Mouse (Mus musculus): ENCODE results near the gene Wwp2. TPM values are rescaled to one million over a fixed set of nuclear protein-coding genes. Genes with fewer than 3 reads are reported as not detected.
"Not testable (repeated sequence)": the region's sequence is repeated elsewhere in the genome, so short reads cannot be mapped to it uniquely, and the experiment has no call there.

The Wwp2 gene
- polyA plus RNA-seq, 1 experiment from 2014 or later = 44.8 TPM

GRCm38 (mm10) chr8:107466642-107467041, 30.5 kb downstream of the Wwp2 start:
- 0 out of 2 replicates have a peak, but pooled peaks cover 3% of the 10 kb centered on the region for H3K9me3 ChIP-seq (ENCODE audit: low read length)
- H3K4me2 ChIP-seq (replicated peaks; ENCODE audit: low read depth, low read length) = no peak overlapping the region
- ATAC-seq (ENCODE audit: low FRiP score, low TSS enrichment) = no peak
- no peak overlapping the region for H3K4me3 ChIP-seq (ENCODE audit: low read length)
- H3K4me1 ChIP-seq (ENCODE audit: insufficient read depth, low read length) = no peaks in the 10 kb centered on the region
- H3K27ac ChIP-seq (ENCODE audit: low read length) = no peak overlapping the region
- no peaks in the 10 kb centered on the region for H3K27me3 ChIP-seq (ENCODE audit: insufficient read depth, low read length)
- 93% methylated on average over 5 of the region's 5 CpGs for WGBS
- H3K36me3 ChIP-seq (ENCODE audit: insufficient read depth, low read length) = peaks cover 8% of the 10 kb centered on the region
- H3K9ac ChIP-seq (replicated peaks; ENCODE audit: low read length) = no peak overlapping the region

DNA sequence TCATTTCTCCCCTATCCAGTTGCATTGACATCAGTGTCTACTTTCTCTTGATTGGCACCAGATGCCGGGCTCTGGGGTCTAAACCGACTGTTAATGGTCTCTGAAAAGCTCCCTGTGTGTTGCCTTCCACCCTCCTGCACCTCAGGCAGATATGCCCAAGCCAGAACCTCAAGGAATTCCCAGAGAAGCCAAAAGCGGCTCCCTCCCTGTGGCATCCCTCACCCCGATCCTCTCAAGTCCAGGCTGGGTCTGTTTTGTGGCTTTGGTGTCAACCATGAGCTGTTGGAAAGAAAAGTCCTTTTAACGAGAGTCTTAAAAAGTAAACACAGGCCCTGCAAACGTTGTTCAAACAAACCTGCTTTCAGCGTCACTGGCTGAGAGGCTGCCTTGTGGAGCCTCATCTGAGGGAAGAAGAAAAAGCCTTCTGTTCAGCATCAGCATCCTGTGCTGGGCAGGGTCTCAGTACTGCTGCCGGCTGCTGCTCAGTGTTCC, 32.7 kb downstream of the Wwp2 start:
- ATAC-seq (ENCODE audit: low FRiP score, low TSS enrichment) = no peak
- WGBS = 49% methylated on average over 8 of the region's 8 CpGs
- no peak overlapping the region for H3K9ac ChIP-seq (replicated peaks; ENCODE audit: low read length)
- no peaks in the 10 kb centered on the region for H3K4me1 ChIP-seq (ENCODE audit: insufficient read depth, low read length)
- 0 out of 2 replicates have a peak, but pooled peaks cover 3% of the 10 kb centered on the region for H3K9me3 ChIP-seq (ENCODE audit: low read length)
- H3K4me3 ChIP-seq (ENCODE audit: low read length) = no peak overlapping the region
- no peaks in the 10 kb centered on the region for H3K27me3 ChIP-seq (ENCODE audit: insufficient read depth, low read length)
- no peak overlapping the region for H3K4me2 ChIP-seq (replicated peaks; ENCODE audit: low read depth, low read length)
- H3K27ac ChIP-seq (ENCODE audit: low read length) = no peak overlapping the region
- peaks cover 8% of the 10 kb centered on the region for H3K36me3 ChIP-seq (ENCODE audit: insufficient read depth, low read length)

GRCm38 (mm10) chr8:107470302-107470701, 34.1 kb downstream of the Wwp2 start:
- H3K9me3 ChIP-seq (ENCODE audit: low read length) = 0 out of 2 replicates have a peak, but pooled peaks cover 3% of the 10 kb centered on the region
- WGBS = 68% methylated on average over 5 of the region's 5 CpGs
- H3K27ac ChIP-seq (ENCODE audit: low read length) = no peak overlapping the region
- no peak for ATAC-seq (ENCODE audit: low FRiP score, low TSS enrichment)
- H3K4me1 ChIP-seq (ENCODE audit: insufficient read depth, low read length) = no peaks in the 10 kb centered on the region
- H3K9ac ChIP-seq (replicated peaks; ENCODE audit: low read length) = no peak overlapping the region
- no peaks in the 10 kb centered on the region for H3K27me3 ChIP-seq (ENCODE audit: insufficient read depth, low read length)
- no peak overlapping the region for H3K4me2 ChIP-seq (replicated peaks; ENCODE audit: low read depth, low read length)
- H3K36me3 ChIP-seq (ENCODE audit: insufficient read depth, low read length) = peaks cover 7% of the 10 kb centered on the region
- no peak overlapping the region for H3K4me3 ChIP-seq (ENCODE audit: low read length)

DNA sequence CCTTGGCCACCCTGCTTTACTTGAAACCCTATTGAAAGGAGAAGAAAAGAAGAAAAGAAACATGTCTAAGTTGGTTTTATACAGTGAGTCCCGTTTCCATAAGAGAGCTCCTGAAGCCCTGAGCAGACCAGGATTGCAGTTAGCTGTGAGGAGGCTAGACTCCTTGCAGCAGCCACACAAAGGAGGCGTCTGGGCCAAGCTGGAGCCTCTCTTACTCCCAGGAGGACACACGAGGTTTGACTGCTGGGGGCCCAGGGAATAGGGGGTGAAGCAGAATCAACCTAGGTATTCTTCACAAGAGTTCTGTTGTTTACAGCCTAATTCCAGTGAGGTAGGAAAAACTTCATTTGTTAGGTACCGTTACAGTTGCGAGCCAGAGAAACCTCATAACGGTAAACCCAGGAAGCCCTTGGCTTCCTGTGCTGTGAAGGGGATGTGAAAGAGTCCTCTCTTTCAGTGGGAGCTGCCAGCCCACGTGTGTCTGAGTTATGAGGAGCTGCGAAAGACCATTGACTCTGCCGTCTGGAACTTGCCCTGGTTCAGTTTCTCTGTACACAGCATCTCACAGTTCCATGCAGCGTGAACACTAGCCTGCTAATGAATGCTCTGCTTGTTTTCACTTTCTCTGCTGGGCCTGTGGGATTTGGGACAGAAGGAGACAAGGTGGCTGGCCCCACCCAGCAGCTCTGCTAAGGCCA, 36.4 kb downstream of the Wwp2 start:
- Histone ChIP-seq H3K4me3 (ENCODE audit: low read length) (no peak overlapping the region), H3K4me2 (replicated peaks; ENCODE audit: low read depth, low read length) (no peak overlapping the region), H3K4me1 (ENCODE audit: insufficient read depth, low read length) (no peaks in the 10 kb centered on the region), H3K9ac (replicated peaks; ENCODE audit: low read length) (no peak overlapping the region), H3K27ac (ENCODE audit: low read length) (no peak overlapping the region), H3K9me3 (ENCODE audit: low read length) (no peaks in the 10 kb centered on the region), H3K36me3 (ENCODE audit: insufficient read depth, low read length) (no peaks in the 10 kb centered on the region), H3K27me3 (ENCODE audit: insufficient read depth, low read length) (no peaks in the 10 kb centered on the region)
- 50% methylated on average over 10 of the region's 10 CpGs for whole genome bisulfite sequencing
- no peak for ATAC-seq (ENCODE audit: low FRiP score, low TSS enrichment)

DNA sequence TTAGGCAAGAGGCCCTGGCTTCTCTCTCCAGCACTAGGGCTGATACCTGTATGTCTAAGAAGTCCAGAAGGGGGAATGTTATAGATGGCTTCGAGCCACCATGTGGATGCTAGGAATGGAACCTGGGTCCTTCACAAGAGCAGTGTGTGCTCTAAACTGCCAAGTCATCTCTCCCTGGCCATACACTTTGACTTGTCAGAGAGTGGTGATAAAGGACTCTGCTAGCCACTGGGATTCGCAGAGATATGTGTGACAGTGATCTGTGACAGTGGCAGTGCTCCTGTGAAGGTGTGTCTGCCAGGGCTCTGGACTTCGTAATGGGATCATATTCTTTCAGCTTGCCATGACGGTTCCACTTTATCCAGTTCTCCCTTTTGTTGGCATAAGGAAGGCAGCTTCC, 37.2 kb downstream of the Wwp2 start:
- 87% methylated on average over 4 of the region's 4 CpGs for WGBS
- no peak overlapping the region for H3K27ac ChIP-seq (ENCODE audit: low read length)
- H3K9me3 ChIP-seq (ENCODE audit: low read length) = no peaks in the 10 kb centered on the region
- no peaks in the 10 kb centered on the region for H3K4me1 ChIP-seq (ENCODE audit: insufficient read depth, low read length)
- no peaks in the 10 kb centered on the region for H3K27me3 ChIP-seq (ENCODE audit: insufficient read depth, low read length)
- H3K36me3 ChIP-seq (ENCODE audit: insufficient read depth, low read length) = no peaks in the 10 kb centered on the region
- no peak overlapping the region for H3K9ac ChIP-seq (replicated peaks; ENCODE audit: low read length)
- H3K4me3 ChIP-seq (ENCODE audit: low read length) = no peak overlapping the region
- no peak for ATAC-seq (ENCODE audit: low FRiP score, low TSS enrichment)
- no peak overlapping the region for H3K4me2 ChIP-seq (replicated peaks; ENCODE audit: low read depth, low read length)

DNA sequence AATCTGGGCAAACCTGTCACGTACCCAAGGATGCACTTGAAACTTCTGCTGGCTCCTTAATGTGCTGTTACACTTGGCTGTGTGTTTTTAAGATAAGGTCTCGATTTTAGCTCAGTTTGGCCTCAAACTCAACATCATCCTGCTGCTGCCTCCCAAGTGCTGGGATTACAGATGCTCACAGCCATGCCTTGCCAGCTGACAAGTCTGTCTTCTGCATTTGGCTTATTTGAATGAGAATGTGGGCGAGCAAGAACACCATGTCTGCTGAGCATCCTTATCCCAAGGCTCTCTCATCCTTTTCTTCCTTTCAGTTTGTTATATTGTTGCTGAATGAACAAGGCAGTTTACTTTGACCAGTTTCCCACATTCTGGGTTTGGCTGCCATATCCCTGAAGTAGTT, 39.4 kb downstream of the Wwp2 start:
- Histone ChIP-seq H3K27me3 (ENCODE audit: insufficient read depth, low read length) (no peaks in the 10 kb centered on the region), H3K4me2 (replicated peaks; ENCODE audit: low read depth, low read length) (no peak overlapping the region), H3K9me3 (ENCODE audit: low read length) (no peaks in the 10 kb centered on the region), H3K4me1 (ENCODE audit: insufficient read depth, low read length) (no peaks in the 10 kb centered on the region), H3K4me3 (ENCODE audit: low read length) (no peak overlapping the region), H3K9ac (replicated peaks; ENCODE audit: low read length) (no peak overlapping the region), H3K27ac (ENCODE audit: low read length) (no peak overlapping the region), H3K36me3 (ENCODE audit: insufficient read depth, low read length) (no peaks in the 10 kb centered on the region)
- ATAC-seq (ENCODE audit: low FRiP score, low TSS enrichment) = no peak
- WGBS = 88% methylated on average over 3 of the region's 3 CpGs

GRCm38 (mm10) chr8:107476786-107477185, 40.6 kb downstream of the Wwp2 start:
- not testable (repeated sequence) for H3K27me3 ChIP-seq (ENCODE audit: insufficient read depth, low read length); H3K4me1 ChIP-seq (ENCODE audit: insufficient read depth, low read length); ATAC-seq (ENCODE audit: low FRiP score, low TSS enrichment); H3K4me2 ChIP-seq (replicated peaks; ENCODE audit: low read depth, low read length); H3K9ac ChIP-seq (replicated peaks; ENCODE audit: low read length); H3K9me3 ChIP-seq (ENCODE audit: low read length); H3K4me3 ChIP-seq (ENCODE audit: low read length); H3K36me3 ChIP-seq (ENCODE audit: insufficient read depth, low read length); H3K27ac ChIP-seq (ENCODE audit: low read length)
- WGBS = 95% methylated on average over 7 of the region's 7 CpGs

GRCm38 (mm10) chr8:107478728-107479127, 42.6 kb downstream of the Wwp2 start:
- Histone ChIP-seq H3K4me3 (ENCODE audit: low read length) (no peak overlapping the region), H3K9ac (replicated peaks; ENCODE audit: low read length) (no peak overlapping the region), H3K4me1 (ENCODE audit: insufficient read depth, low read length) (no peaks in the 10 kb centered on the region), H3K27me3 (ENCODE audit: insufficient read depth, low read length) (no peaks in the 10 kb centered on the region), H3K4me2 (replicated peaks; ENCODE audit: low read depth, low read length) (no peak overlapping the region), H3K9me3 (ENCODE audit: low read length) (no peaks in the 10 kb centered on the region), H3K36me3 (ENCODE audit: insufficient read depth, low read length) (peaks cover 6% of the 10 kb centered on the region; the same call in 1 of the 2 replicates), H3K27ac (ENCODE audit: low read length) (no peak overlapping the region)
- no peak for ATAC-seq (ENCODE audit: low FRiP score, low TSS enrichment)
- 85% methylated on average over 6 of the region's 6 CpGs for WGBS

GRCm38 (mm10) chr8:107480436-107480835, 44.3 kb downstream of the Wwp2 start:
- no peaks in the 10 kb centered on the region for H3K4me1 ChIP-seq (ENCODE audit: insufficient read depth, low read length)
- no peak for ATAC-seq (ENCODE audit: low FRiP score, low TSS enrichment)
- H3K27ac ChIP-seq (ENCODE audit: low read length) = no peak overlapping the region
- H3K4me2 ChIP-seq (replicated peaks; ENCODE audit: low read depth, low read length) = no peak overlapping the region
- 92% methylated on average over 4 of the region's 4 CpGs for WGBS
- peaks cover 7% of the 10 kb centered on the region; the same call in 1 of the 2 replicates for H3K36me3 ChIP-seq (ENCODE audit: insufficient read depth, low read length)
- H3K27me3 ChIP-seq (ENCODE audit: insufficient read depth, low read length) = no peaks in the 10 kb centered on the region
- no peak overlapping the region for H3K9ac ChIP-seq (replicated peaks; ENCODE audit: low read length)
- no peaks in the 10 kb centered on the region for H3K9me3 ChIP-seq (ENCODE audit: low read length)
- no peak overlapping the region for H3K4me3 ChIP-seq (ENCODE audit: low read length)

DNA sequence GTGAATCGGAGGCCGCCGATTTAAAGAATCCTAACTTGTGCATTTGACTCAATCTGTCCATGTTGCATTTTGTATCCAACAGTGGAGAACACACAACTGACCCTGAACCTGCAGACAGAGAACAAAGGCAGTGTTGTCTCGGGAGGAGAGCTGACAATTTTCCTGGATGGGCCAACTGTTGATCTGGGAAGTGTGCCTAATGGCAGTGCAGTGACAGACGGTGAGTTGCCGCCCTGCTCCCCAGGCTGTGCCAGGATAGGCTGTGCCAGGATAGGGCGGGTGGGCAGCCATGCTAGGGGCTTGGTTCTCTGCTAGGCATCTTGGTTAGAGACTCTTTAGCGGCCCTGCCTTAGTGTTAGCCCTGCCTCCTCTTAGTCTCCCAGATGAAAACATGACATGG, 47.1 kb downstream of the Wwp2 start:
- Histone ChIP-seq H3K4me2 (replicated peaks; ENCODE audit: low read depth, low read length) (no peak overlapping the region), H3K36me3 (ENCODE audit: insufficient read depth, low read length) (peaks cover 10% of the 10 kb centered on the region; the same call in 1 of the 2 replicates), H3K9me3 (ENCODE audit: low read length) (no peaks in the 10 kb centered on the region), H3K4me1 (ENCODE audit: insufficient read depth, low read length) (no peaks in the 10 kb centered on the region), H3K27ac (ENCODE audit: low read length) (no peak overlapping the region), H3K9ac (replicated peaks; ENCODE audit: low read length) (no peak overlapping the region), H3K4me3 (ENCODE audit: low read length) (no peak overlapping the region), H3K27me3 (ENCODE audit: insufficient read depth, low read length) (no peaks in the 10 kb centered on the region)
- 91% methylated on average over 8 of the region's 8 CpGs for WGBS
- ATAC-seq (ENCODE audit: low FRiP score, low TSS enrichment) = no peak

All from kidney, embryonic 16.5 days (tissue).